In genomic region chr6:90716066-90716704, GRCm38 (mm10) we compare ENCODE assay signal across 8 mouse cellular contexts.
A peak's percentile ranks its signal among the peaks of the same experiment; 100 is the strongest.
DNase-seq lines count a peak whose midpoint lies in the region; ATAC-seq lines count a peak whose summit lies in the region.

No protein-coding gene starts in this region.

- H3K4me3 ChIP-seq in liver, embryonic 16.5 days (ENCODE audit: low read depth, low read length) = peak overlapping the region; percentile 84
- peak overlapping the region; percentile 69 for H3K4me3 ChIP-seq in neural tube, embryonic 12.5 days

- intact Hi-C loops in gastrocnemius, postnatal 14 days (cut with DNase I; ENCODE audit: low total_unique reads) = no loop called here

- peak overlapping the region; percentile 84 for H3K4me2 ChIP-seq in liver, embryonic 16.5 days (ENCODE audit: low read depth, low read length)
- peak overlapping the region; percentile 94 for H3K4me2 ChIP-seq in neural tube, embryonic 12.5 days (replicated peaks)

- no peaks in the 10 kb centered on the region for H3K9me3 ChIP-seq in liver, embryonic 16.5 days (replicated peaks; ENCODE audit: control insufficient read depth, low read length)
- H3K9me3 ChIP-seq in neural tube, embryonic 12.5 days = no peaks in the 10 kb centered on the region

- peaks cover 49% of the 10 kb centered on the region for H3K4me1 ChIP-seq in liver, embryonic 16.5 days (ENCODE audit: control insufficient read depth, low read depth, low read length)
- H3K4me1 ChIP-seq in neural tube, embryonic 12.5 days = peaks cover 65% of the 10 kb centered on the region

- no peaks in the 10 kb centered on the region for H3K27me3 ChIP-seq in liver, embryonic 16.5 days (ENCODE audit: control insufficient read depth, insufficient read depth, low read depth, low read length)
- no peaks in the 10 kb centered on the region for H3K27me3 ChIP-seq in neural tube, embryonic 12.5 days (replicated peaks)

- under 1% methylated on average over 48 of the region's 49 CpGs for WGBS in liver, embryonic 16.5 days (ENCODE audit: insufficient replicate concordance)
- WGBS in neural tube, embryonic 12.5 days = under 1% methylated on average over 49 of the region's 49 CpGs

- peak overlapping the region; percentile 88 for H3K9ac ChIP-seq in liver, embryonic 16.5 days (ENCODE audit: low read depth, low read length)
- H3K9ac ChIP-seq in neural tube, embryonic 12.5 days = peak overlapping the region; percentile 79

- no peaks in the 10 kb centered on the region for H3K36me3 ChIP-seq in liver, embryonic 16.5 days (ENCODE audit: control insufficient read depth, insufficient read depth)
- no peaks in the 10 kb centered on the region for H3K36me3 ChIP-seq in neural tube, embryonic 12.5 days

- peak; percentile 50 to 70 for DNase-seq in cerebellum, postnatal 25 days
- DNase-seq in cerebellum, adult 18-20 months = no peak
- peak; percentile 56 for DNase-seq in c-Kit-positive CD71-positive TER-119-negative erythroid progenitor cells, embryonic 14.5 days (ENCODE audit: low read depth)
- DNase-seq in gastrocnemius, postnatal 14 days = peak; percentile 92
- peak; percentile 67 for DNase-seq in thymus, postnatal 0 days (ENCODE audit: low spot score)

- ATAC-seq in inflammation-experienced regulatory T-cells, adult 6 months = peak; percentile 59
- ATAC-seq in liver, embryonic 16.5 days (ENCODE audit: low read depth) = peak; percentile 85
- ATAC-seq in neural tube, embryonic 12.5 days (ENCODE audit: low FRiP score, low read depth) = peak; percentile 67

- peak overlapping the region; percentile 81 for H3K27ac ChIP-seq in liver, embryonic 16.5 days (ENCODE audit: low read length)
- H3K27ac ChIP-seq in neural tube, embryonic 12.5 days = peak overlapping the region; percentile 16

Comparison
In these comparisons a context has a peak if more than half of its experiments do, and no peak if none do; other contexts are left out.
1. DNase-seq: peak in cerebellum, postnatal 25 days (2 of 2), c-Kit-positive CD71-positive TER-119-negative erythroid progenitor cells, embryonic 14.5 days (single experiment), gastrocnemius, postnatal 14 days (single experiment) and thymus, postnatal 0 days (single experiment); none in cerebellum, adult 18-20 months (0 of 2).
2. Peak in every context shown above with its lines, with median percentiles within 50 percentile points of each other: ATAC-seq.